Mouse (Mus musculus) C2C12 (cell line): ENCODE data around the gene Lrba.

Experiments
- CTCF ChIP-seq: IDR thresholded peaks from one replicate; pipeline ENCODE4 v1.5.1; 2011; ENCODE audit not compliant: control insufficient read depth, insufficient read depth, insufficient read length
- MYOG ChIP-seq: IDR thresholded peaks from one replicate; pipeline ENCODE4 v1.6.1; 2011; ENCODE audit not compliant: control insufficient read depth, insufficient read length; ENCODE audit errors: extremely low read depth
- USF1 ChIP-seq: IDR thresholded peaks from one replicate; pipeline ENCODE4 v1.6.1; 2011; ENCODE audit warnings: low read depth, mild to moderate bottlenecking, control low read depth, moderate library complexity

GRCm38 (mm10) chr3:86756548-86756947, 532.1 kb downstream of the Lrba start:
- TF ChIP-seq USF1 (no peak), CTCF (no peak), MYOG (no peak)
